Comparison of ENCODE assay signal across 31 mouse cellular contexts in genomic region chr13:107107572-107107971, GRCm38 (mm10).
DNase-seq lines count a peak whose midpoint lies in the region; ATAC-seq lines count a peak whose summit lies in the region.
"Had no signal": no experiment of that assay in that cellular context is flagged by ENCODE, and none has a peak within 500 bp of the region (broad histone marks: within the 10 kb centered on the region; RNA-seq: fewer than 3 reads in every experiment).

No protein-coding gene starts in this region.

- DNase-seq in forebrain, embryonic 10.5 days (ENCODE audit: extremely low spot score, low spot score), result no peak
- no peak for DNase-seq in adrenal gland, postnatal 25 days
- DNase-seq in right cerebral cortex, postnatal 36 days (ENCODE audit: low spot score in 2 of 2), result no peak
- DNase-seq: adrenal gland, adult 2 months; cerebellum, adult 9-10 months; cerebellum, postnatal 36 days; gastrocnemius, adult 2 months; heart, adult 2 months; heart, postnatal 4 days; kidney, adult 8-10 months; layer of hippocampus, adult 9-11 months; liver; lung, adult 2 months; lung, postnatal 10 days; right cerebral cortex, adult 18-20 months; right cerebral cortex, postnatal 4 days; thymus, adult 18-20 months; thymus, postnatal 25 days had no signal

- H3K27ac ChIP-seq in forebrain, embryonic 13.5 days, result no peak overlapping the region
- no peak overlapping the region for H3K27ac ChIP-seq in forebrain, embryonic 10.5 days
- no peak overlapping the region for H3K27ac ChIP-seq in hindbrain, embryonic 15.5 days (replicated peaks)
- no peak overlapping the region for H3K27ac ChIP-seq in hindbrain, embryonic 12.5 days
- no peak overlapping the region for H3K27ac ChIP-seq in midbrain, embryonic 16.5 days (ENCODE audit: low read length)
- no peak overlapping the region for H3K27ac ChIP-seq in midbrain, embryonic 13.5 days
- H3K27ac ChIP-seq: gastrocnemius, adult 2 months; heart, adult 2 months; intestine, embryonic 15.5 days; kidney, postnatal 0 days; liver, embryonic 14.5 days; macrophage; stomach, postnatal 0 days had no signal

- WGBS in forebrain, embryonic 13.5 days, result 60% methylated on average over 9 of the region's 9 CpGs
- WGBS in forebrain, embryonic 10.5 days, result 80% methylated on average over 9 of the region's 9 CpGs
- WGBS in hindbrain, embryonic 15.5 days, result 43% methylated on average over 9 of the region's 9 CpGs
- WGBS in hindbrain, embryonic 12.5 days, result 67% methylated on average over 9 of the region's 9 CpGs
- WGBS in midbrain, embryonic 16.5 days, result 53% methylated on average over 9 of the region's 9 CpGs
- WGBS in midbrain, embryonic 13.5 days, result 69% methylated on average over 9 of the region's 9 CpGs

- H3K9me3 ChIP-seq in forebrain, embryonic 13.5 days (replicated peaks), result no peaks in the 10 kb centered on the region
- no peaks in the 10 kb centered on the region for H3K9me3 ChIP-seq in forebrain, embryonic 10.5 days
- H3K9me3 ChIP-seq in hindbrain, embryonic 15.5 days, result no peaks in the 10 kb centered on the region
- H3K9me3 ChIP-seq in hindbrain, embryonic 12.5 days (replicated peaks), result no peaks in the 10 kb centered on the region
- H3K9me3 ChIP-seq in midbrain, embryonic 16.5 days (replicated peaks; ENCODE audit: control insufficient read depth, low read length, poor library complexity, severe bottlenecking), result no peaks in the 10 kb centered on the region
- H3K9me3 ChIP-seq in midbrain, embryonic 13.5 days, result no peaks in the 10 kb centered on the region
- H3K9me3 ChIP-seq: heart, embryonic 12.5 days; intestine, embryonic 15.5 days had no signal

- no peaks in the 10 kb centered on the region for H3K36me3 ChIP-seq in forebrain, embryonic 13.5 days (ENCODE audit: poor library complexity, severe bottlenecking)
- H3K36me3 ChIP-seq in forebrain, embryonic 10.5 days (replicated peaks), result no peaks in the 10 kb centered on the region
- H3K36me3 ChIP-seq in hindbrain, embryonic 15.5 days, result no peaks in the 10 kb centered on the region
- H3K36me3 ChIP-seq in hindbrain, embryonic 12.5 days, result no peaks in the 10 kb centered on the region
- no peaks in the 10 kb centered on the region for H3K36me3 ChIP-seq in midbrain, embryonic 16.5 days (ENCODE audit: control insufficient read depth, insufficient read depth, low read length)
- H3K36me3 ChIP-seq in midbrain, embryonic 13.5 days, result no peaks in the 10 kb centered on the region
- H3K36me3 ChIP-seq: heart, embryonic 12.5 days; intestine, embryonic 15.5 days had no signal

- ATAC-seq in forebrain, embryonic 13.5 days, result 0 out of 2 replicates have a peak, but pooled peaks have one; percentile 16
- peak; percentile 37; the same call in 1 of the 2 replicates for ATAC-seq in hindbrain, embryonic 15.5 days (ENCODE audit: low FRiP score, low read depth)
- no peak for ATAC-seq in hindbrain, embryonic 12.5 days (ENCODE audit: low FRiP score)
- ATAC-seq in midbrain, embryonic 16.5 days, result peak; percentile 36; the same call in 1 of the 2 replicates
- no peak for ATAC-seq in midbrain, embryonic 13.5 days
- ATAC-seq: activated CD4-positive, CD25-positive, alpha-beta regulatory T cell, adult 4 months; intestine, embryonic 15.5 days had no signal

- no peaks in the 10 kb centered on the region for H3K27me3 ChIP-seq in forebrain, embryonic 13.5 days
- no peaks in the 10 kb centered on the region for H3K27me3 ChIP-seq in forebrain, embryonic 10.5 days (ENCODE audit: poor library complexity, severe bottlenecking)
- no peaks in the 10 kb centered on the region for H3K27me3 ChIP-seq in hindbrain, embryonic 15.5 days
- no peaks in the 10 kb centered on the region for H3K27me3 ChIP-seq in hindbrain, embryonic 12.5 days
- no peaks in the 10 kb centered on the region for H3K27me3 ChIP-seq in midbrain, embryonic 16.5 days (ENCODE audit: control insufficient read depth, insufficient read depth, low read depth, low read length)
- no peaks in the 10 kb centered on the region for H3K27me3 ChIP-seq in midbrain, embryonic 13.5 days
- H3K27me3 ChIP-seq: CH12.LX; heart, embryonic 12.5 days; intestine, embryonic 15.5 days had no signal

- no peak overlapping the region for H3K9ac ChIP-seq in forebrain, embryonic 13.5 days
- H3K9ac ChIP-seq in hindbrain, embryonic 15.5 days, result no peak overlapping the region
- H3K9ac ChIP-seq in hindbrain, embryonic 12.5 days, result no peak overlapping the region
- H3K9ac ChIP-seq in midbrain, embryonic 16.5 days (ENCODE audit: low read depth, low read length), result no peak overlapping the region
- no peak overlapping the region for H3K9ac ChIP-seq in midbrain, embryonic 13.5 days (replicated peaks)
- H3K9ac ChIP-seq: heart, embryonic 12.5 days; intestine, embryonic 15.5 days; liver, embryonic 14.5 days had no signal

- H3K4me2 ChIP-seq in forebrain, embryonic 13.5 days, result no peak overlapping the region
- peak overlapping the region; percentile 23 for H3K4me2 ChIP-seq in hindbrain, embryonic 15.5 days
- no peak overlapping the region for H3K4me2 ChIP-seq in hindbrain, embryonic 12.5 days (replicated peaks)
- H3K4me2 ChIP-seq in midbrain, embryonic 16.5 days (ENCODE audit: low read length), result peak overlapping the region; percentile 7
- no peak overlapping the region for H3K4me2 ChIP-seq in midbrain, embryonic 13.5 days (replicated peaks)
- H3K4me2 ChIP-seq: heart, embryonic 12.5 days; intestine, embryonic 15.5 days had no signal

- H3K4me1 ChIP-seq in forebrain, embryonic 13.5 days, result 0 out of 2 replicates have a peak, but pooled peaks cover 2% of the 10 kb centered on the region
- no peaks in the 10 kb centered on the region for H3K4me1 ChIP-seq in forebrain, embryonic 10.5 days
- 0 out of 2 replicates have a peak, but pooled peaks cover 6% of the 10 kb centered on the region for H3K4me1 ChIP-seq in hindbrain, embryonic 15.5 days (replicated peaks)
- no peaks in the 10 kb centered on the region for H3K4me1 ChIP-seq in hindbrain, embryonic 12.5 days
- peaks cover 2% of the 10 kb centered on the region; the same call in 1 of the 2 replicates for H3K4me1 ChIP-seq in midbrain, embryonic 16.5 days (ENCODE audit: control insufficient read depth, insufficient read depth, low read length)
- H3K4me1 ChIP-seq in midbrain, embryonic 13.5 days (replicated peaks), result 0 out of 2 replicates have a peak, but pooled peaks cover 4% of the 10 kb centered on the region
- H3K4me1 ChIP-seq: heart, embryonic 12.5 days; intestine, embryonic 15.5 days had no signal

- H3K4me3 ChIP-seq in forebrain, embryonic 13.5 days, result no peak overlapping the region
- no peak overlapping the region for H3K4me3 ChIP-seq in forebrain, embryonic 10.5 days
- no peak overlapping the region for H3K4me3 ChIP-seq in hindbrain, embryonic 15.5 days
- no peak overlapping the region for H3K4me3 ChIP-seq in hindbrain, embryonic 12.5 days
- no peak overlapping the region for H3K4me3 ChIP-seq in midbrain, embryonic 16.5 days (ENCODE audit: low read depth, low read length)
- no peak overlapping the region for H3K4me3 ChIP-seq in midbrain, embryonic 13.5 days (replicated peaks)
- H3K4me3 ChIP-seq: gastrocnemius, adult 2 months; heart, adult 2 months; heart, embryonic 12.5 days; intestine, embryonic 15.5 days had no signal

Comparison
In these comparisons a context has a peak if more than half of its experiments do, and no peak if none do; other contexts are left out.
1. ATAC-seq: peak in forebrain, embryonic 13.5 days (single experiment), hindbrain, embryonic 15.5 days (single experiment) and midbrain, embryonic 16.5 days (single experiment); none in hindbrain, embryonic 12.5 days (single experiment) and midbrain, embryonic 13.5 days (single experiment).
2. H3K4me2 ChIP-seq: peak in hindbrain, embryonic 15.5 days (single experiment) and midbrain, embryonic 16.5 days (single experiment); none in forebrain, embryonic 13.5 days (single experiment), hindbrain, embryonic 12.5 days (single experiment) and midbrain, embryonic 13.5 days (single experiment).